Mouse (Mus musculus) brain, embryonic 14.5 days (tissue): ENCODE measurements around the gene Mcat.

Experiments used
- CTCF ChIP-seq: fragments of 200-500 bp; IDR thresholded peaks from 2 replicates; pipeline ENCODE4 v1.5.1; 2012; ENCODE audit warnings: inconsistent platforms, mild to moderate bottlenecking, moderate library complexity, borderline replicate concordance; ENCODE audit not compliant: insufficient read depth, insufficient read length; ENCODE audit errors: extremely low read depth
- POLR2A ChIP-seq: fragments of 200-500 bp; IDR thresholded peaks from 2 replicates; pipeline ENCODE4 v1.6.1; 2012; ENCODE audit warnings: mild to moderate bottlenecking, inconsistent platforms, borderline replicate concordance; ENCODE audit not compliant: poor library complexity, insufficient read depth, insufficient read length, severe bottlenecking; ENCODE audit errors: extremely low read depth

GRCm38 (mm10) chr15:83518215-83519048 is 45.2 kb downstream of the Mcat start:
- TF ChIP-seq CTCF (peak; percentile 80), POLR2A (no peak)
